Mouse (Mus musculus) ES-E14 (cell line): ENCODE measurements at regions not wholly inside any gene's neighbourhood (a gene's known extent, or its start where the extent isn't known, plus 50 kb on each side); places are given as distances from the start of the nearest gene placed in this dataset.

ENCODE experiments used
- CHD2 ChIP-seq: IDR thresholded peaks from 2 replicates; pipeline ENCODE4 v1.6.1; 2014; ENCODE audit warnings: mild to moderate bottlenecking, low read depth, low read length, inconsistent platforms
- MAFK ChIP-seq: IDR thresholded peaks from 2 replicates; pipeline ENCODE4 v1.6.1; 2014; ENCODE audit warnings: mild to moderate bottlenecking, low read depth, low read length, inconsistent platforms; ENCODE audit not compliant: insufficient read depth
- ZC3H11A ChIP-seq: IDR thresholded peaks from 2 replicates; pipeline ENCODE4 v1.6.1; 2012; ENCODE audit warnings: low read depth, mild to moderate bottlenecking, inconsistent platforms, low read length, borderline replicate concordance
- ZNF384 ChIP-seq: IDR thresholded peaks from 2 replicates; pipeline ENCODE4 v1.6.1; 2012; ENCODE audit warnings: low read depth, low read length, inconsistent platforms

DNA sequence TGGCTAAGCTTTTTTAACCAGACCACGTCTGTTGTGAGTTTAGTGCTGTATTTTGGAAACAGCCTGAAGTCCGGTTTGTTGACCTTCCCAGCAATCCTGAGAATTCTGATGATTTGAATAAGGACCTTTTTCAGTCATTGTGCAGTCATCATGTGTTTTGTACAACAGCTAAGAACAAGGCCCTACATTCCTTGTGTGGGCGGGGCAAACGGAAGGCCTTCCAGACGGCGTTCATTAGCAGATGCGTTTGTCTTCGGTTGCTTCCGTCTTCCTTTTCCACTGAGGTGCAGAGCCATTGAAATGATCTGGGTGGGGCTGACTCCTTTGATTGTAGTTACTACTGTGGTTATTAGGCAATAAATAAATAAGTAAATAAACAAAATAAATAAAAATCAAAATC, 83.8 kb upstream of the Fam3c start:
- no peak for TF ChIP-seq MAFK
- TF ChIP-seq ZNF384: no peak
- TF ChIP-seq CHD2: peak; percentile 24; the same call in 1 of the 2 replicates
- TF ChIP-seq ZC3H11A: no peak
